Mouse (Mus musculus) spleen, adult 2 months (tissue): Measurements from ENCODE around the gene Gpatch8.

Experiments
- CTCF ChIP-seq: fragments of 200-500 bp; IDR thresholded peaks from 2 replicates; pipeline ENCODE4 v1.5.1; 2011; ENCODE audit warnings: mild to moderate bottlenecking, inconsistent platforms; ENCODE audit not compliant: insufficient read depth, insufficient read length, insufficient replicate concordance; ENCODE audit errors: extremely low read depth
- POLR2A ChIP-seq: fragments of 200-500 bp; IDR thresholded peaks from 2 replicates; pipeline ENCODE4 v1.6.1; 2011; ENCODE audit warnings: low read depth, low read length, inconsistent platforms

GRCm38 (mm10) chr11:102575034-102575433 lies 18.8 kb upstream of the Gpatch8 start:
- no peak for TF ChIP-seq POLR2A
- no peak for TF ChIP-seq CTCF
